Mouse (Mus musculus) limb, embryonic 13.5 days (tissue): ENCODE measurements around the gene Olfr160. TPM values are rescaled to one million over a fixed set of nuclear protein-coding genes. Genes with fewer than 3 reads are reported as not detected.
A peak's percentile ranks its signal among the peaks of the same experiment; 100 is the strongest.

Source experiments
- ATAC-seq: fragments of 200-750 bp; cut with Nextera tagmentation; 2 replicates; pipeline ENCODE4 v1.8.0; 2017; ENCODE audit warnings: low read depth, moderate number of reproducible peaks, moderate TSS enrichment; ENCODE audit not compliant: low FRiP score
- H3K27ac ChIP-seq: fragments of 300-500 bp; sonication (generic); 2 replicates; pipeline ENCODE4 v1.5.1; 2015; ENCODE audit warnings: inconsistent platforms, mild to moderate bottlenecking, moderate library complexity
- H3K27me3 ChIP-seq: fragments of 300-500 bp; sonication (generic); 2 replicates; pipeline ENCODE4 v1.6.1; 2015; ENCODE audit warnings: mild to moderate bottlenecking, inconsistent platforms
- H3K36me3 ChIP-seq: fragments of 300-500 bp; sonication (generic); 2 replicates; pipeline ENCODE4 v1.6.1; 2015; ENCODE audit warnings: inconsistent platforms, mild to moderate bottlenecking, moderate library complexity
- H3K4me1 ChIP-seq: fragments of 300-500 bp; sonication (generic); 2 replicates; pipeline ENCODE4 v1.6.1; 2015; ENCODE audit warnings: inconsistent platforms
- H3K4me2 ChIP-seq: fragments of 300-500 bp; sonication (generic); replicated peaks from 2 replicates; pipeline ENCODE4 v1.6.1; 2015; ENCODE audit warnings: inconsistent platforms, mild to moderate bottlenecking, moderate library complexity
- H3K4me3 ChIP-seq: fragments of 300-500 bp; sonication (generic); 2 replicates; pipeline ENCODE4 v1.5.1; 2015; ENCODE audit warnings: moderate library complexity, mild to moderate bottlenecking, inconsistent platforms
- H3K9ac ChIP-seq: fragments of 300-500 bp; sonication (generic); 2 replicates; pipeline ENCODE4 v1.6.1; 2015; ENCODE audit warnings: mild to moderate bottlenecking, inconsistent platforms
- H3K9me3 ChIP-seq: fragments of 300-500 bp; sonication (generic); 2 replicates; pipeline ENCODE4 v1.6.1; 2016; ENCODE audit warnings: inconsistent platforms
- WGBS: fragments of 180-500 bp; shearing (Covaris S2); methylation state at CpG from one replicate; pipeline ENCODE4 v1.1.7; 2015; 5-methylcytosine and 5-hydroxymethylcytosine counted together
- polyA plus RNA-seq: library from polyadenylated mRNA; unstranded; fragments of >200 nt; fragmentation: Nextera tagmentation; extraction: Ambion mirVana; gene quantifications from 2 replicates; pipeline ENCODE4 v1.2.1, GENCODE M21; 2015

Gene Olfr160
- not detected in 2 replicates for polyA plus RNA-seq

DNA sequence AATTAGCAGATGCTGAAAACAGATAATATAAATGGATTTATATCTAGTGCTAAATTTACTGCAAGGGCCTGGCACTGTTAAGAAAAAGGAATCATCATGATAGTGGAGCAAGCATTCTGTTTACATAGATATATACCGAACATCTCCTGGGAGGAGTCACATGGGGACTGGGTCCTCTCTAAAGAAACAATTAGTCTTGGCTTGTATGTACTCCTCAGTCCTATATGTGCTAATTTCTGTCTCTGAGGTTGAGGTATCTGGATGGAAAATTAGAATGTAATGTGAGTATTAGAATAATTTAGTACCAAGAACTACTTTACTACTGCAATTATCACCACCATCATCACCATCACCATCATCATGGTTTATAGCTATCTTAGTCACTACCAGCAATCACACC is at the start of gene Olfr160:
Gene Olfr160, minus strand, starts transcription at position 101 of the 400 bp plus-strand sequence.
- 85% methylated on average over 1 of the region's 1 CpGs for WGBS
- no peak for ATAC-seq
- Histone ChIP-seq H3K9me3 (no peaks in the 10 kb centered on the region), H3K27ac (no peak within 1 kb of the TSS), H3K4me3 (no peak within 1 kb of the TSS), H3K27me3 (no peaks in the 10 kb centered on the region), H3K36me3 (no peaks in the 10 kb centered on the region), H3K4me2 (no peak within 1 kb of the TSS), H3K9ac (no peak within 1 kb of the TSS), H3K4me1 (no peaks in the 10 kb centered on the region)

DNA sequence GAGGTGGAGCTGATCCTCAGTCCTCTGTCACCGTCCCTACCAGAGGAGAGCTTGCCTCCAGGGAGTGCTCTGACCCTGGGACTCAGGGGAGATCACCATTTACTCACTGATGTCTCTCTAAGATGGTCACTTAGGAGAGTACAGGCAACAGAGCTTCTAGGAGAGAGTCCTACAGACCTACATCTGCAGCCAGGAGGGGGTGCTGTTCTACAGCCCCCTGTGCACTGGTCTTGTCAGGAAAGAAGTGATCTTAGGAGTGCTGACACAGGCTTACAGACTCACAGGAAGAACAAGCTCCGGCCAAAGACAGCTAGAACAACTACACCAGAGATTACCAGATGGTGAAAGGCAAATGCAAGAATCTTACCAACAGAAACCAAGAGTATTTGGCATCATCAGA is 46.5 kb upstream of the Olfr160 start:
- Histone ChIP-seq H3K27me3 (no peaks in the 10 kb centered on the region), H3K4me1 (no peaks in the 10 kb centered on the region), H3K9ac (no peak overlapping the region), H3K4me3 (no peak overlapping the region), H3K36me3 (no peaks in the 10 kb centered on the region), H3K9me3 (no peaks in the 10 kb centered on the region), H3K4me2 (no peak overlapping the region), H3K27ac (no peak overlapping the region)
- no peak for ATAC-seq
- 69% methylated on average over 2 of the region's 2 CpGs for WGBS

DNA sequence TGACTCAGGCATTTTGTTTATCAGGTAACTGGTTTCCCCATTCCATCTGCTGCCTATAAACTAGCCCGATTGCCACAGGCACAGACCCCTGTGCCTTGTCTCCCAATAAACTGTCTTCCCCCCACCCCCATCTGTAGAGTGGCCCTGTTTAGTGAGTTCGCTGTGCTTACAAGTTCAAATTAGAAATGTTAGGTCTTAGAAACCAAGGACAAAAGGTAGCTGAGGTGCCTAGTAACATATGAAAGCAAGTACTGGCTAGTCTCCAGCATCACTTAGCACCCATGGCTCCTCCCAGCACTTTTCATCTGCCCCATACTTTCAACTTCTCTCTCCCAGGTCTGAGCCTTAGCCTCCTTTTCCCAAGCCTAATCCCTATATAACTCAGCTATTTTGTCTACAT is 45.7 kb upstream of the Olfr160 start:
- no peak for ATAC-seq
- WGBS: 63% methylated on average over 2 of the region's 2 CpGs
- Histone ChIP-seq H3K4me3 (no peak overlapping the region), H3K4me1 (no peaks in the 10 kb centered on the region), H3K9ac (no peak overlapping the region), H3K4me2 (no peak overlapping the region), H3K36me3 (no peaks in the 10 kb centered on the region), H3K27ac (no peak overlapping the region), H3K27me3 (no peaks in the 10 kb centered on the region), H3K9me3 (no peaks in the 10 kb centered on the region)

DNA sequence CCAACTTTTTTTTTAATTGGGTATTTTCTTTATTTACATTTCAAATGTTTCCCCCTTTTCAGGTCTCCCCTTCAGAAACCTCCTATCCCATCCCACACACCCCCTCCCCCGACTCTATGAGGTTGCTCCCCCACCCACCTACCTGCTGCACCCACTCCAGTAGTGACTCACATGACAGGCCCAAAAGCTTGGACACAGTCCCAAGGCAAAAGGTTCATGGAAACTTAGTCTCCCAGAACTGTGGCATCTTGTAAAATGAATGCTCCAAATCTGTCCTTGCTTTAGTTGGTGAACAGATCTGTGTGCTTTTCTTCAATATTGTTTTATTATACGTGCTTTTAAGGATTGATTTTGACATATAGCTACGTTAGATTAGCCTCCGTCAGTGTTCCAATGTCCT is 36.0 kb upstream of the Olfr160 start:
- Histone ChIP-seq H3K27ac (no peak overlapping the region), H3K4me2 (no peak overlapping the region), H3K4me1 (peaks cover 10% of the 10 kb centered on the region), H3K36me3 (no peaks in the 10 kb centered on the region), H3K4me3 (no peak overlapping the region), H3K9me3 (no peaks in the 10 kb centered on the region), H3K9ac (no peak overlapping the region), H3K27me3 (no peaks in the 10 kb centered on the region)
- 73% methylated on average over 4 of the region's 4 CpGs for WGBS
- ATAC-seq: no peak

GRCm38 (mm10) chr9:37751467-37751866 is 35.4 kb upstream of the Olfr160 start:
- Histone ChIP-seq H3K4me2 (no peak overlapping the region), H3K9me3 (no peaks in the 10 kb centered on the region), H3K4me1 (peaks cover 10% of the 10 kb centered on the region), H3K9ac (no peak overlapping the region), H3K27ac (no peak overlapping the region), H3K4me3 (no peak overlapping the region), H3K27me3 (no peaks in the 10 kb centered on the region), H3K36me3 (no peaks in the 10 kb centered on the region)
- ATAC-seq: no peak
- WGBS: 73% methylated on average over 2 of the region's 2 CpGs

DNA sequence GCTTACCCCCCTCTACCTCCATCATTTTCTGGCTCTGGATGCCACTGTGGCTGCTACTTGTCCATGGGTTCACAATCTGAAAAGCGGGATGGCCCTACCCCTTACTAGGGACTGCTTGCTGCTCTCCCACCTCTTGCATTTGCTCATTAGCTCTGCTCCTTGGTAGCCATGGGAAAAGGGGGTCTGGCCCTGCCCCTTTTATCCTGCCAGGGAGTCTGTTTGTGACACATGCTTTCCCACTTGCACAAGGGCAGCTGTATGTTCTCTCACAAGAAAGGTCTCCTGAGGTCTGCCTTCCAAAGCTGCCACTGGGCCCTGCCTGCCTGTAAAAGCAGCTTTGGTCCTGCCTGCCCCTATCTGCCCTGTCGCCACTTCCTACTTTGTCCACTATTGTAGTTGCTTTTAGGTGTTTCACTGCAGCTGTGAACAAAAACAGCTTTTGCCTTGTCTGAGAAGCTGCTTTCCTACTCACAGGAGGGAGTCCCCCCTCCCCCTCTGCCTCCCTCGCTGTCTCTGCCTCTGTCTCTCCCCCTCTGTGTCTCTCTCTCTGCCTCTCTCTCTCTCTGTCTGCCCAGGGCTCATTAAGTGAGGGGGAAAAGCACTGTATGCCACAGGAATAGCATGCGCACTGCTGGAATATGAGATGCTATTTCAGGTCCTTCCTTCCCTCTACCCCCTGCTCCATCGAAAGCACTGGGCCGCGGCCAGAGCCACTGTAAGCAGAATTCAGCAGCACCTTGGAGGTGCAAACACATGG is 34.4 kb upstream of the Olfr160 start:
- 0 out of 2 replicates have a peak, but pooled peaks have one; percentile 32 for ATAC-seq
- no peaks in the 10 kb centered on the region for H3K27me3 ChIP-seq
- 26% methylated on average over 7 of the region's 7 CpGs for WGBS
- peaks cover 10% of the 10 kb centered on the region for H3K4me1 ChIP-seq
- H3K4me3 ChIP-seq: no peak overlapping the region
- no peaks in the 10 kb centered on the region for H3K9me3 ChIP-seq
- H3K36me3 ChIP-seq: no peaks in the 10 kb centered on the region
- H3K4me2 ChIP-seq: 0 out of 2 replicates have a peak overlapping the region, but pooled peaks have one; percentile 14
- no peak overlapping the region; the same call in 1 of the 2 replicates for H3K27ac ChIP-seq
- H3K9ac ChIP-seq: 0 out of 2 replicates have a peak overlapping the region, but pooled peaks have one; percentile 13

DNA sequence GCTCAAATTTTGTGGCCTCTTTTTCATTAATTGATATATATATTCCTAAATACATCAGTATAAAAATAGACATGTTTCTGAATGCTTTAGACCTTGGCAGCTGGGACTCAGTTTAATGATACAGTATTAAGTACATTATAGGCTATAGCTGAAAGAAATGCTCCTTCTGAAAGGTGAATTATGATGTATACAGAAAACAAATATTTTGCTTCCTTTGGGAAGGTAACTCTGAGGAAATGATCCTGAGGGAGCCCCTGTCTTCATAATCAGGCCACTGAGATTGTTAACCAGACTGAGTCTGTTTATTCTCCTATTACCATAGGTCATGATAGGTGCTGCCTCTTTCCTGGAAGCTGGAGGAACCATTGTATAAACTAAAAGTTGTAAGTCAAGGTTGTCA is 28.8 kb upstream of the Olfr160 start, which contains the start of gene Olfr874:
Gene Olfr874, plus strand, starts transcription at position 301 of the 400 bp plus-strand sequence.
- H3K36me3 ChIP-seq: no peaks in the 10 kb centered on the region
- no peak within 1 kb of the TSS for H3K4me3 ChIP-seq
- ATAC-seq: no peak
- no peaks in the 10 kb centered on the region for H3K9me3 ChIP-seq
- H3K4me1 ChIP-seq: peaks cover under 1% of the 10 kb centered on the region; the same call in 1 of the 2 replicates
- no peak within 1 kb of the TSS for H3K4me2 ChIP-seq
- no peaks in the 10 kb centered on the region for H3K27me3 ChIP-seq
- H3K9ac ChIP-seq: no peak within 1 kb of the TSS
- H3K27ac ChIP-seq: no peak within 1 kb of the TSS

DNA sequence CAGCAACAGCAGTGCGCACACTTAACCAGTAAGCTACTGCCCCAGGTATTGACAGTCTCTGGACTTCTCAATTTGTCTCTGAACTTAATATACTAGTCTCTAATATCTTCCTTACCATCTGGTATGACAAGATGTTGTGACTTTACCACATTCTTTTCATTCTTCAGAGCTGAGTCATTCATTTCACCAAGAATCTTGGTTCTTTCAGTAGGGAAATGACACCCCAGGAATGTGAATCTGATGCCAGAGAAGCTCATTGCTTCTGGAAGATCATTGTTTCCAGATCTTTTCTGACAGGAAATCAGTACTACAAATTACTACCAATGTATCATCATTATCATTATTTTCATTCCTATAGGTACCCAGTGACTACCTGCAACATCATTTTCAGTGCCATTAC is 18.3 kb upstream of the Olfr160 start:
- Histone ChIP-seq H3K27ac (no peak overlapping the region), H3K27me3 (no peaks in the 10 kb centered on the region), H3K4me1 (no peaks in the 10 kb centered on the region), H3K4me2 (no peak overlapping the region), H3K9ac (no peak overlapping the region), H3K9me3 (no peaks in the 10 kb centered on the region), H3K4me3 (no peak overlapping the region), H3K36me3 (no peaks in the 10 kb centered on the region)
- 77% methylated on average over 1 of the region's 1 CpGs for WGBS
- ATAC-seq: no peak

- Histone ChIP-seq H3K4me3 (no peak overlapping the region), H3K27me3 (no peaks in the 10 kb centered on the region), H3K9me3 (no peaks in the 10 kb centered on the region), H3K9ac (no peak overlapping the region), H3K4me2 (no peak overlapping the region), H3K4me1 (no peaks in the 10 kb centered on the region), H3K27ac (no peak overlapping the region), H3K36me3 (no peaks in the 10 kb centered on the region)
- 61% methylated on average over 5 of the region's 5 CpGs for WGBS
- no peak for ATAC-seq
These were observed 25.9 kb downstream of the Olfr160 start for GRCm38 (mm10) chr9:37689970-37690686.

DNA sequence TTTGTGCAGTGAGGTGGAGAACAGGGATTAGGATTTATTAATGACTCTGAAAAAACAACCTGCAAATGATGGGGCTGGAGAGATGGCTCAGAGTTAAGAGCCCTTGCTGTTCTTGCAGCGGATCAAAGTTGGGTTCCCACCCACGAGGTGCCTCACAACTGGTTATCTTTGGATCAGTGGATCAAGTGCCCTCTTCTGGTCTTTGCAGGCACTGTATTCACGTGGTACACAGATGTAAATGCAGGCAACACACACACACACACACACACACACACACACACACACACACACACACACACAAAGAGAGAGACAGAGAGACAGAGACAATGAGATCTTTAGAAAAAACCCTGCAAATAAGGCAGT is 28.1 kb downstream of the Olfr160 start:
- H3K9me3 ChIP-seq: no peaks in the 10 kb centered on the region
- no peaks in the 10 kb centered on the region for H3K4me1 ChIP-seq
- no peak overlapping the region for H3K9ac ChIP-seq
- no peak overlapping the region for H3K4me2 ChIP-seq
- H3K36me3 ChIP-seq: no peaks in the 10 kb centered on the region
- 45% methylated on average over 3 of the region's 3 CpGs for WGBS
- H3K27me3 ChIP-seq: no peaks in the 10 kb centered on the region
- ATAC-seq: no peak
- H3K27ac ChIP-seq: no peak overlapping the region
- no peak overlapping the region for H3K4me3 ChIP-seq

- Histone ChIP-seq H3K36me3 (no peaks in the 10 kb centered on the region), H3K9ac (no peak overlapping the region), H3K4me1 (no peaks in the 10 kb centered on the region), H3K4me3 (no peak overlapping the region), H3K4me2 (no peak overlapping the region), H3K27me3 (no peaks in the 10 kb centered on the region), H3K27ac (no peak overlapping the region), H3K9me3 (no peaks in the 10 kb centered on the region)
- no peak for ATAC-seq
- 75% methylated on average over 3 of the region's 3 CpGs for WGBS
These were observed 28.6 kb downstream of the Olfr160 start for GRCm38 (mm10) chr9:37687288-37687940.

DNA sequence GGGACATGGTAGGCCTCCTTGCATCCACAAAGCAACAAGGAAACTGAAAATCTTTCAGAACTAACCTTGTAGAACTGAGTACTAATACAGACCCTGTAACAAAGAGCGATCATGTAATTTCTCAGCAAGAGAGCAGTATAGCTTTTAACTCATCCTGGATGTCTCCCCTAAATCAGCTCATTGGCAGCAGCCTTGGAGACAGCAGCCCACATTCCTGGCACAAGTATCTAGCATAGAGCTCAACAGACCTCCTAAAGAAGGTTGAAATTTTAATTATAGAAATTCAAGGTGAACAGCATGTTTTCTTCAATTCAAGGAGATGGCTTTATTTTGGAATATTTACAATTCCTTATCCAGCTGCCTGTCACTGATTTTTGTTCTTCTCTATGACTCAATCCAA is 34.9 kb downstream of the Olfr160 start:
- Histone ChIP-seq H3K27ac (no peak overlapping the region), H3K27me3 (no peaks in the 10 kb centered on the region), H3K4me1 (no peaks in the 10 kb centered on the region), H3K36me3 (no peaks in the 10 kb centered on the region), H3K4me2 (no peak overlapping the region), H3K9ac (no peak overlapping the region), H3K9me3 (no peaks in the 10 kb centered on the region), H3K4me3 (no peak overlapping the region)
- 96% methylated on average over 1 of the region's 1 CpGs for WGBS
- no peak for ATAC-seq
